Mouse (Mus musculus): ENCODE results near the gene Coro2a. TPM values are rescaled to one million over a fixed set of nuclear protein-coding genes. Genes with fewer than 3 reads are reported as not detected.

The Coro2a gene
- polyA plus RNA-seq, 1 experiment from 2014 or later = 10.8 TPM

GRCm38 (mm10) chr4:46555762-46556161 lies 46.2 kb downstream of the Coro2a start:
- H3K36me3 ChIP-seq (ENCODE audit: control insufficient read depth, insufficient read depth, low read length) = no peaks in the 10 kb centered on the region
- H3K27ac ChIP-seq (ENCODE audit: low read length) = 0 out of 2 replicates have a peak overlapping the region, but pooled peaks have one; percentile 11
- no peak overlapping the region for H3K4me2 ChIP-seq (replicated peaks; ENCODE audit: low read depth, low read length)
- ATAC-seq (ENCODE audit: insufficient number of reproducible peaks, insufficient read depth, low FRiP score, low read depth) = no peak
- WGBS = 82% methylated on average over 9 of the region's 9 CpGs
- no peak overlapping the region for H3K9ac ChIP-seq (replicated peaks; ENCODE audit: low read depth, low read length)
- no peaks in the 10 kb centered on the region for H3K27me3 ChIP-seq (ENCODE audit: control insufficient read depth, insufficient read depth, low read length)
- H3K9me3 ChIP-seq (ENCODE audit: control insufficient read depth, low read depth, low read length) = no peaks in the 10 kb centered on the region
- no peak overlapping the region for H3K4me3 ChIP-seq (ENCODE audit: low read depth, low read length)
- no peaks in the 10 kb centered on the region for H3K4me1 ChIP-seq (ENCODE audit: control insufficient read depth, insufficient read depth, low read length)

- no peaks in the 10 kb centered on the region for H3K27me3 ChIP-seq (ENCODE audit: control insufficient read depth, insufficient read depth, low read length)
- 88% methylated on average over 10 of the region's 10 CpGs for WGBS
- no peaks in the 10 kb centered on the region for H3K4me1 ChIP-seq (ENCODE audit: control insufficient read depth, insufficient read depth, low read length)
- no peak overlapping the region for H3K4me3 ChIP-seq (ENCODE audit: low read depth, low read length)
- no peak for ATAC-seq (ENCODE audit: insufficient number of reproducible peaks, insufficient read depth, low FRiP score, low read depth)
- no peaks in the 10 kb centered on the region for H3K36me3 ChIP-seq (ENCODE audit: control insufficient read depth, insufficient read depth, low read length)
- no peak overlapping the region for H3K9ac ChIP-seq (replicated peaks; ENCODE audit: low read depth, low read length)
- H3K9me3 ChIP-seq (ENCODE audit: control insufficient read depth, low read depth, low read length) = no peaks in the 10 kb centered on the region
- H3K27ac ChIP-seq (ENCODE audit: low read length) = peak overlapping the region; percentile 48; the same call in 1 of the 2 replicates
- H3K4me2 ChIP-seq (replicated peaks; ENCODE audit: low read depth, low read length) = no peak overlapping the region
These were observed 47.5 kb downstream of the Coro2a start for GRCm38 (mm10) chr4:46554295-46555069.

- H3K36me3 ChIP-seq (ENCODE audit: control insufficient read depth, insufficient read depth, low read length) = no peaks in the 10 kb centered on the region
- no peak overlapping the region for H3K4me3 ChIP-seq (ENCODE audit: low read depth, low read length)
- H3K4me1 ChIP-seq (ENCODE audit: control insufficient read depth, insufficient read depth, low read length) = no peaks in the 10 kb centered on the region
- WGBS = 54% methylated on average over 1 of the region's 1 CpGs
- H3K4me2 ChIP-seq (replicated peaks; ENCODE audit: low read depth, low read length) = no peak overlapping the region
- H3K9me3 ChIP-seq (ENCODE audit: control insufficient read depth, low read depth, low read length) = no peaks in the 10 kb centered on the region
- no peak overlapping the region for H3K9ac ChIP-seq (replicated peaks; ENCODE audit: low read depth, low read length)
- H3K27me3 ChIP-seq (ENCODE audit: control insufficient read depth, insufficient read depth, low read length) = no peaks in the 10 kb centered on the region
- ATAC-seq (ENCODE audit: insufficient number of reproducible peaks, insufficient read depth, low FRiP score, low read depth) = no peak
- H3K27ac ChIP-seq (ENCODE audit: low read length) = peak overlapping the region; percentile 48; the same call in 1 of the 2 replicates
These were observed 48.1 kb downstream of the Coro2a start for GRCm38 (mm10) chr4:46553864-46554263.

GRCm38 (mm10) chr4:46550406-46550805 lies 51.6 kb downstream of the Coro2a start:
- no peak for ATAC-seq (ENCODE audit: insufficient number of reproducible peaks, insufficient read depth, low FRiP score, low read depth)

GRCm38 (mm10) chr4:46549979-46550378 lies 52.0 kb downstream of the Coro2a start:
- Histone ChIP-seq H3K4me3 (ENCODE audit: low read depth, low read length) (no peak overlapping the region), H3K36me3 (ENCODE audit: control insufficient read depth, insufficient read depth, low read length) (no peaks in the 10 kb centered on the region), H3K27me3 (ENCODE audit: control insufficient read depth, insufficient read depth, low read length) (no peaks in the 10 kb centered on the region), H3K9me3 (ENCODE audit: control insufficient read depth, low read depth, low read length) (no peaks in the 10 kb centered on the region), H3K4me1 (ENCODE audit: control insufficient read depth, insufficient read depth, low read length) (no peaks in the 10 kb centered on the region), H3K4me2 (replicated peaks; ENCODE audit: low read depth, low read length) (no peak overlapping the region), H3K9ac (replicated peaks; ENCODE audit: low read depth, low read length) (no peak overlapping the region), H3K27ac (ENCODE audit: low read length) (no peak overlapping the region)
- 72% methylated on average over 9 of the region's 10 CpGs for WGBS
- ATAC-seq (ENCODE audit: insufficient number of reproducible peaks, insufficient read depth, low FRiP score, low read depth) = no peak

More at GRCm38 (mm10) chr4:46550406-46550805, 51.6 kb downstream of the Coro2a start:
- no peaks in the 10 kb centered on the region for H3K27me3 ChIP-seq (ENCODE audit: control insufficient read depth, insufficient read depth, low read length)
- no peaks in the 10 kb centered on the region for H3K9me3 ChIP-seq (ENCODE audit: control insufficient read depth, low read depth, low read length)
- no peaks in the 10 kb centered on the region for H3K4me1 ChIP-seq (ENCODE audit: control insufficient read depth, insufficient read depth, low read length)
- no peak overlapping the region for H3K4me2 ChIP-seq (replicated peaks; ENCODE audit: low read depth, low read length)
- H3K4me3 ChIP-seq (ENCODE audit: low read depth, low read length) = no peak overlapping the region
- H3K9ac ChIP-seq (replicated peaks; ENCODE audit: low read depth, low read length) = no peak overlapping the region
- no peak overlapping the region for H3K27ac ChIP-seq (ENCODE audit: low read length)
- 73% methylated on average over 8 of the region's 8 CpGs for WGBS
- H3K36me3 ChIP-seq (ENCODE audit: control insufficient read depth, insufficient read depth, low read length) = no peaks in the 10 kb centered on the region

- 46% methylated on average over 6 of the region's 6 CpGs for WGBS
- no peak overlapping the region for H3K27ac ChIP-seq (ENCODE audit: low read length)
- no peak overlapping the region for H3K4me2 ChIP-seq (replicated peaks; ENCODE audit: low read depth, low read length)
- no peak for ATAC-seq (ENCODE audit: insufficient number of reproducible peaks, insufficient read depth, low FRiP score, low read depth)
- H3K4me3 ChIP-seq (ENCODE audit: low read depth, low read length) = no peak overlapping the region
- no peaks in the 10 kb centered on the region for H3K4me1 ChIP-seq (ENCODE audit: control insufficient read depth, insufficient read depth, low read length)
- H3K9ac ChIP-seq (replicated peaks; ENCODE audit: low read depth, low read length) = no peak overlapping the region
- H3K9me3 ChIP-seq (ENCODE audit: control insufficient read depth, low read depth, low read length) = no peaks in the 10 kb centered on the region
- H3K27me3 ChIP-seq (ENCODE audit: control insufficient read depth, insufficient read depth, low read length) = no peaks in the 10 kb centered on the region
- no peaks in the 10 kb centered on the region for H3K36me3 ChIP-seq (ENCODE audit: control insufficient read depth, insufficient read depth, low read length)
These were observed 55.3 kb downstream of the Coro2a start for GRCm38 (mm10) chr4:46546709-46547108.

GRCm38 (mm10) chr4:46545498-46545897 lies 56.5 kb downstream of the Coro2a start:
- 10% methylated on average over 9 of the region's 9 CpGs for WGBS
- H3K27me3 ChIP-seq (ENCODE audit: control insufficient read depth, insufficient read depth, low read length) = no peaks in the 10 kb centered on the region
- no peak overlapping the region for H3K4me3 ChIP-seq (ENCODE audit: low read depth, low read length)
- no peaks in the 10 kb centered on the region for H3K36me3 ChIP-seq (ENCODE audit: control insufficient read depth, insufficient read depth, low read length)
- no peaks in the 10 kb centered on the region for H3K9me3 ChIP-seq (ENCODE audit: control insufficient read depth, low read depth, low read length)
- H3K27ac ChIP-seq (ENCODE audit: low read length) = no peak overlapping the region
- no peaks in the 10 kb centered on the region for H3K4me1 ChIP-seq (ENCODE audit: control insufficient read depth, insufficient read depth, low read length)
- peak; percentile 56; the same call in 1 of the 2 replicates for ATAC-seq (ENCODE audit: insufficient number of reproducible peaks, insufficient read depth, low FRiP score, low read depth)
- H3K9ac ChIP-seq (replicated peaks; ENCODE audit: low read depth, low read length) = no peak overlapping the region
- H3K4me2 ChIP-seq (replicated peaks; ENCODE audit: low read depth, low read length) = no peak overlapping the region

- no peak overlapping the region for H3K27ac ChIP-seq (ENCODE audit: low read length)
- ATAC-seq (ENCODE audit: insufficient number of reproducible peaks, insufficient read depth, low FRiP score, low read depth) = no peak
- 41% methylated on average over 1 of the region's 1 CpGs for WGBS
- no peak overlapping the region for H3K4me2 ChIP-seq (replicated peaks; ENCODE audit: low read depth, low read length)
- H3K4me3 ChIP-seq (ENCODE audit: low read depth, low read length) = no peak overlapping the region
- H3K9me3 ChIP-seq (ENCODE audit: control insufficient read depth, low read depth, low read length) = no peaks in the 10 kb centered on the region
- H3K4me1 ChIP-seq (ENCODE audit: control insufficient read depth, insufficient read depth, low read length) = no peaks in the 10 kb centered on the region
- no peaks in the 10 kb centered on the region for H3K27me3 ChIP-seq (ENCODE audit: control insufficient read depth, insufficient read depth, low read length)
- no peak overlapping the region for H3K9ac ChIP-seq (replicated peaks; ENCODE audit: low read depth, low read length)
- H3K36me3 ChIP-seq (ENCODE audit: control insufficient read depth, insufficient read depth, low read length) = no peaks in the 10 kb centered on the region
These were observed 57.7 kb downstream of the Coro2a start for GRCm38 (mm10) chr4:46544313-46544712.

Data from stomach, embryonic 14.5 days (tissue).